Mouse (Mus musculus) kidney, adult 11 months (tissue): ENCODE measurements at regions not wholly inside any gene's neighbourhood (a gene's known extent, or its start where the extent isn't known, plus 50 kb on each side); places are given as distances from the start of the nearest gene placed in this dataset.

Experiments
- DNase-seq: peaks from one replicate; pipeline ENCODE4 v3.0.0; 2022

- no peak for DNase-seq
These were observed 514.0 kb upstream of the Epha7 start for GRCm38 (mm10) chr4:28298911-28299353.

DNA sequence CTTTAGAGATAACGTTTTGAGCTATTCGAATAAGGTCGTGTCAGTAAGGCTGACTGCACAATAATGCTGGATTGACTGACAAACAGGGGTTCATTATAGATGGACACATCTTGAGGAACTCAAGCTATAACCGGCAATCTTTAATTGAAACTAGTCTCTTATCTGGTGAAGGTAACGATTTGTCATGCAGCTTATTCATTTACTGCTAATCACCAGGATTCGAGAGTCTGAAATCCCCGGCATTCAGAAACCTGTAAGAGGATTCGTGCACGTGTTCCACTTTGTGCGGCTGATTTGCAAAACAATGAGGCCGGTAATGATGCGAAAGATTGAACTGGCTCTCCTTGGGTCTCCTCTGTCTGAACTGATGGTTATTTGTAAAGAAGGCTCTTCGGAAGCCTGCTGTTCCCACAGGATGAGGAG is 512.9 kb upstream of the Epha7 start:
- no peak for DNase-seq

GRCm38 (mm10) chr4:28301686-28302085 is 511.2 kb upstream of the Epha7 start:
- no peak for DNase-seq

DNA sequence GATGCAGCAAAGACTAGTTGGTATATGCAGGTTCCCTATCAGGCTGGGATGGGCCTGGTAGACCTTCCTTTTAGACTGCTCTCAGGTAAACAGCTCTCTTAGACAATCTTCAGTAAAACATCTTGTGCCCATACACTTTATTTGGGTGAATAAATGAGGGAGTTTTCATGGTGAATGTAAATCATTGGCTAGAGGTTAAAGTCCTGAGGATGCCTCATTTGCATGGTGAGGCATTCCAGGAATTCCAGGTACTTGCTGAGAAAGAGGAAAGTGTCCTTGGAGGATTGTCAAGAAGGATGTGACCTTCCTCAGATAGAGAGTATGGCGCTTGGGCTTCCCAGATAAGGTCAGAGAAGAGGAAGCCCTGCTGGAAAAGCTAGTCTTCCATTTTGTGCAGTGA is 481.9 kb upstream of the Epha7 start:
- peak; percentile 6 for DNase-seq

DNA sequence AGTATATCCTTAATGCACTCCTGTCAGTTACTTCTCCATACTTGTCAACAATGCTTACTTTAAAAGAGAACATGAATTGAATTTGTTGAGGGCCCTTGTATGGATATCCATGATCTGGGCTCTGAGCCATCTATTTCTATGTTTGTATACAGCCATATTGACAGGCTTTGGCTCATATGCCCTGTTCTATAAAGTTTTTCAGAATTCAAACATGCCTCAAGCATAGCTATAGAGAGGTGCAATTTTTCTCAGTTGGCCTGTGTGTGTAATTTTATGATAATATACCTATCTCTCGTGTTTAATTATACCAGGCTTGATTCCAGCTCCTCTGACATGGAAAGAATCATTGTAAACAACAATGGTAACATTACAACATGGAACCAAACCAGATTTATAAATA is 448.4 kb upstream of the Epha7 start:
- no peak for DNase-seq

- no peak for DNase-seq
These were observed 435.8 kb upstream of the Epha7 start for GRCm38 (mm10) chr4:28377087-28377486.

- DNase-seq: no peak
These were observed 434.3 kb upstream of the Epha7 start for GRCm38 (mm10) chr4:28378661-28379060.

- DNase-seq: no peak
These were observed 388.6 kb upstream of the Epha7 start for GRCm38 (mm10) chr4:28424341-28424740.

- no peak for DNase-seq
These were observed 372.8 kb upstream of the Epha7 start for GRCm38 (mm10) chr4:28440161-28440560.

DNA sequence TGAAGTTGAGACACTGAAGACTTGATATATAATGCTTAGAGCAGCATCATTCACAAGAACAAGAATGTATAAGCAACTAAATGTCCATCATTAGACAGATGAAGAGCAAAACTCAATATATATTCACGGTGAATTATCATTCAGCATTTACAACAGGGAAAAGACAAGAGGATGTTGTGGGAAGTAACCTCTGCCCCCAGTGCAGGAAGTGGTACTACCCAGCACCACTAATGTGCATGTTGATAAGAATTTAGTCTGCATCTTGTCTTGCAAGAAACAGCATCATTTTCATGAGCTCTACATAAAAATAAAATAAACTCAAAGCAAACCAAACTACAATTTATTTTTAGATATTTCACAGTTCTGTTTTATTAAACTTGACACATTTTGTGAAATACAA is 359.8 kb upstream of the Epha7 start:
- no peak for DNase-seq

DNA sequence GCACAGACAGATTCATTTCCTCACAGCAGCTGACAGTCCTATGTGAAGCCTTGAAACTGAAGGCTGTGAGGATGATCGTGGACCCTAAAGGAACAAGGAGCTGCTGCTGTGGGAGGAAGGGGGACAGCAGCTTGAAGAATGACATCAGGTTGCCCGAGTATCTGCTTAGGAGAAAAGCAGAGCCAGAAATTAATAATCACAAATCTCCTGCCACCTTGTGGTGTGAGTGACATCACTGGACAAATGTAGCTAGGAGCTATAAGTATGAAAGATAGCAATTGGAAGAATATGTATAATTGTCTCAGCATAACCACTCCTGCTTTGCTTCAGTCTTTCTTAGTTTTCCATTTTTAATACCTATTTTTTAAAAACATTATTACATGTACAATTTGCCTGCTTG is 356.6 kb upstream of the Epha7 start:
- no peak for DNase-seq
